Mouse (Mus musculus) B cell, adult 62 days (primary cell): Measurements from ENCODE around the gene Pde3b. TPM values are rescaled to one million over a fixed set of nuclear protein-coding genes. Genes with fewer than 3 reads are reported as not detected.

Experiments used
- total RNA-seq: library from RNA; stranded (reverse); gene quantifications from 4 replicates; pipeline ENCODE4 v1.2.4, GENCODE M21; 2023

Pde3b gene
- 29.5 to 36.6 TPM (median 32.8 TPM) in 4 replicates for total RNA-seq

GRCm38 (mm10) chr7:114414421-114415335 lies at the start of gene Pde3b:
Gene Pde3b (plus strand): TSS chr7:114415281.

DNA sequence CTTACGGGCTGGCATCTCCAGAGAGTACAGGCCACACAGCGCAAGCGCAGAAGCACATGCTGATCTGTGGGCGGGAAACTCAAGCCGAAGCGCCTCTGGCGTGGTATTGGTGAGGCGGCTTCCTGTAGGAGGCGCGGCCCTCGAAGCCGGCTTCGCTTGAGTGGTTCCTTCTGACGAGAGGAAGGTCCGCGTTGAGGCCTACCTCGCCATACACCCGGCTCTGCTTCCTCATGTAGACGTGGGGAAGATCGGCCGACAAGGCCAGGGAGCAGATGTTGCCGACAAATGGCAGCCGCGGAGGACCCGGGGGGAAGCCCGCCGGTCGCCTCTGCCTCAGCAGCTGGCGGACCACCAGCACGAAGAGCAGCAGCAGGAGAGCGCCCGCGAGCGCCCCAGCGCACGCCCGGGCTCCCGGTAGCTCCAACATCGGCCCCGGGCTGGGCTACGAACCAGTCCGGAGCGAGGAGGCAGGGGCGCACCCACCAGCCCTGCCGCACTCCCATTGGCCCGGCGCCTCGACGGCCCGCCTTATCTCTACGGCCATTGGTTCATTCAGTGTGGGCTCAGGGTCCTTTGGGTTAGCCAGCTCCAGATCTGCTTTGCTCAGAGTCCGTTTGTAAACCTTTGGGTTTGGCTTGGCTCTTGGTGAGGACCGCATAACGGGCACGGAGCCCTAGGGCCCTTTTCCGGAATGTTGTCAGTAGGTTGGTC lies 147.6 kb downstream of the Pde3b start, which contains the start of gene Cyp2r1:
TSS of gene Cyp2r1 (minus strand) at position 442 of the 711 bp plus-strand sequence.

Other genes with a start within 250 kb of the Pde3b start
- 80.5 to 94.7 TPM (median 90.6 TPM) in 4 replicates for gene Copb1, start 160.6 kb upstream of the Pde3b start, total RNA-seq
- gene Psma1, start 139.2 kb upstream of the Pde3b start, total RNA-seq: 93.7 to 108 TPM (median 104 TPM) in 4 replicates
- gene Cyp2r1, start 147.7 kb downstream of the Pde3b start, total RNA-seq: 13.9 to 17.0 TPM (median 15.7 TPM) in 4 replicates
- gene Calca, start 221.1 kb downstream of the Pde3b start, total RNA-seq: not detected in 4 replicates